Mouse (Mus musculus): ENCODE measurements at regions not wholly inside any gene's neighbourhood (a gene's known extent, or its start where the extent isn't known, plus 50 kb on each side); places are given as distances from the start of the nearest gene placed in this dataset.

DNA sequence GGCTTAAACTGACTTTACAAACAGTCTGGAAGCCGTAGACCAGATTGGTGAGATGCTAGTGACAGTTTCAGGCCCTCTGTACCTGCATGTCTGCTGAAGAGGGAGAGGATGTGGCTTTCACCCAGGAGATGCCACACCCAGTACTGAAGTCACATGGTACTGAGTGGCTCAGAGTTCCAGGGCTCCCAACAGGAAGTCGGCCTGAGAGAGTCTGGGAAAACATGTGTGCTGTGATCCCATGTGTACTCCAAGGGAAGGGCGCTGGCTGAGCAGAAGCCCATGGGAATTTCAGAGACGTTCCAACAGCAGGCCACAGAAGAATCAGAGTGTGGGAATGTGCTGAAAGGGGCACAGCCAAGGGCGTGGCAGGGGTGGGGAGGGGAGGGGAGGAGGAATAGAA, 120.7 kb upstream of the Spdye4c start:
- TF ChIP-seq ZNF384 (IDR thresholded peaks at IDR 0.05; ENCODE audit: low read depth, low read length) (no peak), MAFK (IDR thresholded peaks at IDR 0.05; ENCODE audit: insufficient read depth, low read depth, low read length) (no peak), HCFC1 (IDR thresholded peaks at IDR 0.05; ENCODE audit: borderline replicate concordance, insufficient read depth, low read length) (no peak)
